Mouse (Mus musculus): ENCODE measurements around the gene Faap100.

Faap100 gene

GRCm38 (mm10) chr11:120319310-120319709 is 59.3 kb downstream of the Faap100 start:
- DNase-seq (ENCODE audit: low spot score), result no peak

Data from c-Kit-positive CD71-positive TER-119-positive erythroid progenitor cells, embryonic 14.5 days (primary cell).